Mouse (Mus musculus) heart, embryonic 13.5 days (tissue): ENCODE measurements at regions not wholly inside any gene's neighbourhood (a gene's known extent, or its start where the extent isn't known, plus 50 kb on each side); places are given as distances from the start of the nearest gene placed in this dataset.
A peak's percentile ranks its signal among the peaks of the same experiment; 100 is the strongest.

Experiments used
- ATAC-seq: fragments of 200-750 bp; cut with Nextera tagmentation; 2 replicates; pipeline ENCODE4 v1.8.0; 2017; ENCODE audit warnings: moderate TSS enrichment; ENCODE audit not compliant: insufficient number of reproducible peaks, low FRiP score, low TSS enrichment; ENCODE audit errors: extremely low read depth
- H3K27ac ChIP-seq: fragments of 300-500 bp; sonication (generic); replicated peaks from 2 replicates; pipeline ENCODE4 v1.5.1; 2015; ENCODE audit warnings: moderate library complexity, mild to moderate bottlenecking, inconsistent platforms
- H3K27me3 ChIP-seq: fragments of 300-500 bp; sonication (generic); replicated peaks from 2 replicates; pipeline ENCODE4 v1.6.1; 2015; ENCODE audit warnings: mild to moderate bottlenecking, inconsistent platforms
- H3K36me3 ChIP-seq: fragments of 300-500 bp; sonication (generic); 2 replicates; pipeline ENCODE4 v1.6.1; 2015; ENCODE audit warnings: mild to moderate bottlenecking, inconsistent platforms
- H3K4me1 ChIP-seq: fragments of 300-500 bp; sonication (generic); 2 replicates; pipeline ENCODE4 v1.6.1; 2015; ENCODE audit warnings: inconsistent platforms
- H3K4me2 ChIP-seq: fragments of 300-500 bp; sonication (generic); 2 replicates; pipeline ENCODE4 v1.6.1; 2015; ENCODE audit warnings: inconsistent platforms, mild to moderate bottlenecking, moderate library complexity
- H3K4me3 ChIP-seq: fragments of 300-500 bp; sonication (generic); 2 replicates; pipeline ENCODE4 v1.5.1; 2015; ENCODE audit warnings: moderate library complexity, mild to moderate bottlenecking, inconsistent platforms
- H3K9ac ChIP-seq: fragments of 300-500 bp; sonication (generic); 2 replicates; pipeline ENCODE4 v1.6.1; 2015; ENCODE audit warnings: inconsistent platforms, mild to moderate bottlenecking, moderate library complexity
- H3K9me3 ChIP-seq: fragments of 300-500 bp; sonication (generic); 2 replicates; pipeline ENCODE4 v1.6.1; 2016; ENCODE audit warnings: inconsistent platforms
- WGBS: fragments of 180-500 bp; shearing (Covaris S2); methylation state at CpG from one replicate; pipeline ENCODE4 v1.1.7; 2015; ENCODE audit warnings: mixed read lengths; 5-methylcytosine and 5-hydroxymethylcytosine counted together

DNA sequence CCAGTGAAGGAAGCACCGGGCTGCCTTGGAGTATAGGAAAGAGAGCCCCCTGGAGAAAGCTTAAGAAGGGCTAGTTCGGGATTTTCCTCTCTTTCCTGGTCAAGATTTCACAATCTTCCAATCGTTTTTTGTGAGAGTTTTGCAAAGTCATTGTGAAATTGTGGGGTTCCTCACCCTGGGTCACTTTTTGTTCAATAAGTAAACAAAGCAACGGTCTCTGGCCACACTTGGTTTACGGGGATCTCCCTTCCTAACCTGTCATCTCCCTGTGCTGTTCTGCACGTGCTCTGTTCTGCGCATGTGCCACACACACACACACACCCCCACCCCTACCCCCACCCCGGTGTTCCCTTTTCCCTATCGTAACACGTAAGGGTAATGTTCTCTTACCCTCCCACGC, 233.4 kb upstream of the Noct start:
- no peaks in the 10 kb centered on the region for H3K27me3 ChIP-seq
- no peaks in the 10 kb centered on the region for H3K36me3 ChIP-seq
- no peak overlapping the region for H3K9ac ChIP-seq
- peaks cover 18% of the 10 kb centered on the region for H3K4me1 ChIP-seq
- H3K27ac ChIP-seq, result no peak overlapping the region
- H3K4me2 ChIP-seq, result no peak overlapping the region
- ATAC-seq, result no peak
- no peaks in the 10 kb centered on the region for H3K9me3 ChIP-seq
- no peak overlapping the region for H3K4me3 ChIP-seq
- WGBS, result 78% methylated on average over 11 of the region's 11 CpGs

GRCm38 (mm10) chr3:50992581-50993313, 231.5 kb upstream of the Noct start:
- whole genome bisulfite sequencing, result 36% methylated on average over 9 of the region's 9 CpGs
- Histone ChIP-seq H3K27ac (no peak overlapping the region), H3K9me3 (no peaks in the 10 kb centered on the region), H3K9ac (no peak overlapping the region), H3K36me3 (no peaks in the 10 kb centered on the region), H3K4me3 (no peak overlapping the region), H3K4me1 (peaks cover 18% of the 10 kb centered on the region), H3K27me3 (no peaks in the 10 kb centered on the region), H3K4me2 (0 out of 2 replicates have a peak overlapping the region, but pooled peaks have one; percentile 20)
- ATAC-seq, result no peak

DNA sequence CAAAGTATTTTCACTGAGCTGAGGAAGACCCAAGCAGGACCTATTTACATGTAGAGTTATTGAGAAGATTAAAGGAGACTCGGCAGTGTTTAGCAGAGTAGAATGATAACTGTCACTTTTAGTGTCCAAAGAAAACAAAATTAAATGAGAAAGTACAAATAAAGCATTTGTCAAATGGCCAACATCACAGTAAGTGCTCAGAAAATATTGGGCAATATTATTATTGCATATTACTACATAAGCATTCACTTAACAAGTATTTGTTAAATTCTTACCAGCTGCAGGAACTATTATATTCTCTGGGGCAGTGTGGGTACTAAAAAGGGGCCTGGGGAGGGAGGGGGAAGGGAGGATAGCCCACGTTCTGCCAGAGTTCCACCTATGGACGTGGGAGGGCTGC, 224.5 kb upstream of the Noct start:
- no peaks in the 10 kb centered on the region for H3K9me3 ChIP-seq
- WGBS, result 64% methylated on average over 3 of the region's 3 CpGs
- H3K36me3 ChIP-seq, result no peaks in the 10 kb centered on the region
- no peak overlapping the region for H3K27ac ChIP-seq
- H3K9ac ChIP-seq, result no peak overlapping the region
- H3K4me1 ChIP-seq, result no peaks in the 10 kb centered on the region
- no peak overlapping the region for H3K4me3 ChIP-seq
- no peak for ATAC-seq
- H3K4me2 ChIP-seq, result no peak overlapping the region
- H3K27me3 ChIP-seq, result no peaks in the 10 kb centered on the region

DNA sequence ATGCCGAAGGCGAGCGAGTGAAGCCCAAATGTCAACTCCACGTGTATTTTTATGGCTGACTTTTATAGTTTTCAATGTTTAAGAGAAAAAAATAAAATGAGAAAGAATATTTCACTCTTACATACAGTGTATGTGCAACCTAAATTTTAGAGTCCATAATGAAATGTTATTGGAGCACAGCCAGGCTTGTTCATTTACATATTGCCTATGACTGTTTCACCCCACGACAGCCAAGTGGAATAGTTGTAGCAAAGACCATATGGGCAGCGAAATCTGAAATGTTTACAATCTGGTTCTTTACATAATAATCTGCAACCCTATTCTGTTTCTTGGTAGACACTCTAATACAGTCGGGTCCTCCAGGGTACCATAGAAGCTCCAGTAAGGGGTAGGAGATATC, 223.3 kb upstream of the Noct start:
- Histone ChIP-seq H3K4me2 (no peak overlapping the region), H3K36me3 (no peaks in the 10 kb centered on the region), H3K4me1 (no peaks in the 10 kb centered on the region), H3K9ac (no peak overlapping the region), H3K27me3 (no peaks in the 10 kb centered on the region), H3K27ac (no peak overlapping the region), H3K9me3 (no peaks in the 10 kb centered on the region), H3K4me3 (no peak overlapping the region)
- WGBS, result 85% methylated on average over 7 of the region's 7 CpGs
- no peak for ATAC-seq

DNA sequence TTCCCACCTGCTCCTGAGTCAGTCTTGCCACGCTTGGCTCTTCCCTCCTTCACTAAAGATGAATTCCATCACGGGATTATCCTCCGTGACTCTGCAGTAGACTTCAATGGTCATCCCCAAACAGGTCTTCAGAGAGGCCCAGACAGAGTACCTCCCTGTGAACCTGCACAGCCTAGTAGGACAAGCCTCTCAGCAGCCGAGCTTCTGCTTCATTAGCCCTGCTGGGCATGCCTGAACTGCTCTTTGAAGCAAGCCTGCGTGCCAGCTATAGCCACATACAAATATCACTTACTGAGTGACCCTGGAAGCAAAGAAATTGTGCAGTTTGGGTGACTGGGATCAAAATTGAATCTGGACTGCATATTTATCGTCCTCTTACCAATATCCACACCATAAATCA, 221.6 kb upstream of the Noct start:
- ATAC-seq, result no peak
- H3K4me2 ChIP-seq, result no peak overlapping the region
- H3K36me3 ChIP-seq, result no peaks in the 10 kb centered on the region
- H3K9me3 ChIP-seq, result no peaks in the 10 kb centered on the region
- H3K4me1 ChIP-seq, result no peaks in the 10 kb centered on the region
- H3K9ac ChIP-seq, result no peak overlapping the region
- 75% methylated on average over 6 of the region's 6 CpGs for WGBS
- no peaks in the 10 kb centered on the region for H3K27me3 ChIP-seq
- no peak overlapping the region for H3K4me3 ChIP-seq
- no peak overlapping the region for H3K27ac ChIP-seq

DNA sequence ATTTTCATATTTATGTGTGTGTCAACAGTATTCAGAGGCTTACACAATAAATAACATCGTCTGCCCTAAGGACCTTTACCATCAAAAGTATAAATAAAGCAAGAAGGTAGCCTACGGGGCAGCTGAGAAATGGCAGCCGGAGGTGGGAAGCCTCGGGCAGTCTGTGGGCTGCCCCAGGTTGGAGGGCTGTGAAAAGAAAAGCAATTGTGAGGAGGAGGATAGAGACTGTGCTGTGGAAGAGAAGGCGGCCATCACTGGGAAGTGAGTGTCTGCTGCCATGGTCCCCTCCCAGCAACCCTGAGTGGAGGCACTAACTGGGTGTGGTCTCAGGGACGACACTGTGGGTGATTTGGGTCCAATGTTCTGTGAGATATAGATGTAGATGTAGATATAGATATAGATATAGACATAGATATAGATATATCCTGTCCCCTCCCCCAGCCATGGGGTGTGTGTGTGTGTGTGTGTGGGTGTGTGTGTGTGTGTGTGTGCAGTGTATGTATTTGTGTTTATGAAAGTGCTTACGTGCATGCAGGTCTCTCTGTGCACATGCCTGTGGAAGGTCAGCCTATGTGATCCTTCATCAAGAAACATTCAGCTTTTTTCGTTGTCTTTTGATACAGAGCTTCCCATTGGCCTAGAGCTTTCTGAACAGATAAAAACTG, 220.6 kb upstream of the Noct start:
- no peak overlapping the region for H3K27ac ChIP-seq
- 82% methylated on average over 8 of the region's 8 CpGs for WGBS
- H3K4me1 ChIP-seq, result no peaks in the 10 kb centered on the region
- no peaks in the 10 kb centered on the region for H3K27me3 ChIP-seq
- ATAC-seq, result no peak
- no peak overlapping the region for H3K4me2 ChIP-seq
- H3K9me3 ChIP-seq, result no peaks in the 10 kb centered on the region
- no peak overlapping the region for H3K9ac ChIP-seq
- no peaks in the 10 kb centered on the region for H3K36me3 ChIP-seq
- H3K4me3 ChIP-seq, result no peak overlapping the region

GRCm38 (mm10) chr3:51004216-51004615, 220.0 kb upstream of the Noct start:
- Histone ChIP-seq H3K9me3 (no peaks in the 10 kb centered on the region), H3K27ac (no peak overlapping the region), H3K36me3 (no peaks in the 10 kb centered on the region), H3K9ac (no peak overlapping the region), H3K4me3 (no peak overlapping the region), H3K4me2 (no peak overlapping the region), H3K27me3 (no peaks in the 10 kb centered on the region), H3K4me1 (no peaks in the 10 kb centered on the region)
- WGBS, result 65% methylated on average over 1 of the region's 1 CpGs
- no peak for ATAC-seq

- WGBS, result 82% methylated on average over 5 of the region's 5 CpGs
- no peak overlapping the region for H3K4me3 ChIP-seq
- no peak overlapping the region for H3K9ac ChIP-seq
- no peaks in the 10 kb centered on the region for H3K36me3 ChIP-seq
- no peak overlapping the region for H3K4me2 ChIP-seq
- H3K27ac ChIP-seq, result no peak overlapping the region
- no peak for ATAC-seq
- H3K9me3 ChIP-seq, result peaks cover 5% of the 10 kb centered on the region; the same call in 1 of the 2 replicates
- H3K4me1 ChIP-seq, result no peaks in the 10 kb centered on the region; the same call in 1 of the 2 replicates
- no peaks in the 10 kb centered on the region for H3K27me3 ChIP-seq
Observed at GRCm38 (mm10) chr3:51009098-51009497, 215.1 kb upstream of the Noct start.

- no peak overlapping the region for H3K27ac ChIP-seq
- ATAC-seq, result no peak
Observed at GRCm38 (mm10) chr3:51019650-51020346, 204.4 kb upstream of the Noct start.

GRCm38 (mm10) chr3:51024655-51025054, 199.6 kb upstream of the Noct start:
- Histone ChIP-seq H3K36me3 (no peaks in the 10 kb centered on the region), H3K4me3 (no peak overlapping the region), H3K27me3 (no peaks in the 10 kb centered on the region), H3K9me3 (no peaks in the 10 kb centered on the region), H3K4me1 (no peaks in the 10 kb centered on the region), H3K9ac (no peak overlapping the region), H3K4me2 (no peak overlapping the region), H3K27ac (no peak overlapping the region)
- 38% methylated on average over 6 of the region's 6 CpGs for whole genome bisulfite sequencing
- no peak for ATAC-seq

More at GRCm38 (mm10) chr3:51019650-51020346, 204.4 kb upstream of the Noct start:
- Histone ChIP-seq H3K9ac (no peak overlapping the region), H3K9me3 (no peaks in the 10 kb centered on the region), H3K36me3 (no peaks in the 10 kb centered on the region), H3K4me3 (no peak overlapping the region), H3K4me2 (no peak overlapping the region), H3K4me1 (no peaks in the 10 kb centered on the region), H3K27me3 (no peaks in the 10 kb centered on the region)
- 75% methylated on average over 10 of the region's 10 CpGs for WGBS

- H3K27ac ChIP-seq, result no peak overlapping the region
- no peaks in the 10 kb centered on the region for H3K9me3 ChIP-seq
- H3K4me3 ChIP-seq, result no peak overlapping the region
- no peaks in the 10 kb centered on the region for H3K36me3 ChIP-seq
- H3K4me1 ChIP-seq, result no peaks in the 10 kb centered on the region
- ATAC-seq, result no peak
- H3K27me3 ChIP-seq, result no peaks in the 10 kb centered on the region
- H3K4me2 ChIP-seq, result no peak overlapping the region
- WGBS, result 42% methylated on average over 8 of the region's 8 CpGs
- no peak overlapping the region for H3K9ac ChIP-seq
Observed at GRCm38 (mm10) chr3:51031821-51032220, 192.4 kb upstream of the Noct start.
